Mouse (Mus musculus): ENCODE results near the gene Dscaml1. TPM values are rescaled to one million over a fixed set of nuclear protein-coding genes. Genes with fewer than 3 reads are reported as not detected.

Dscaml1 gene
- total and polyA plus RNA-seq, 2 experiments from 2014 or later: 0.04 to 0.84 TPM

- no peak overlapping the region for H3K4me2 ChIP-seq (ENCODE audit: low read depth, low read length)
- DNase-seq (ENCODE audit: low spot score) (no peak), ATAC-seq (ENCODE audit: insufficient read depth, low read depth) (no peak)
- H3K4me1 ChIP-seq (ENCODE audit: control insufficient read depth, insufficient read depth): no peaks in the 10 kb centered on the region
- H3K27ac ChIP-seq (ENCODE audit: low read depth): no peak overlapping the region
- H3K9ac ChIP-seq (replicated peaks; ENCODE audit: low read depth, low read length): no peak overlapping the region
- H3K27me3 ChIP-seq (ENCODE audit: control insufficient read depth, insufficient read depth, low read length): no peaks in the 10 kb centered on the region; the same call in 1 of the 2 replicates
- 88% methylated on average over 6 of the region's 6 CpGs for WGBS
- no peak for TF ChIP-seq EP300 (IDR thresholded peaks at IDR 0.05; ENCODE audit: low read depth)
- TF ChIP-seq CTCF (IDR thresholded peaks at IDR 0.05; ENCODE audit: low read depth): no peak
- H3K36me3 ChIP-seq (replicated peaks; ENCODE audit: control insufficient read depth, insufficient read depth, low read length): no peaks in the 10 kb centered on the region
- H3K4me3 ChIP-seq (ENCODE audit: low read depth, low read length): no peak overlapping the region
- H3K9me3 ChIP-seq (replicated peaks; ENCODE audit: control insufficient read depth, low read length): no peaks in the 10 kb centered on the region
These were observed 42.5 kb upstream of the Dscaml1 start for GRCm38 (mm10) chr9:45383883-45384282.

- Histone ChIP-seq H3K4me2 (ENCODE audit: low read depth, low read length) (no peak overlapping the region), H3K4me3 (ENCODE audit: low read depth, low read length) (no peak overlapping the region), H3K9ac (replicated peaks; ENCODE audit: low read depth, low read length) (no peak overlapping the region), H3K27ac (ENCODE audit: low read depth) (no peak overlapping the region), H3K36me3 (replicated peaks; ENCODE audit: control insufficient read depth, insufficient read depth, low read length) (no peaks in the 10 kb centered on the region), H3K27me3 (ENCODE audit: control insufficient read depth, insufficient read depth, low read length) (no peaks in the 10 kb centered on the region; the same call in 1 of the 2 replicates), H3K4me1 (ENCODE audit: control insufficient read depth, insufficient read depth) (no peaks in the 10 kb centered on the region), H3K9me3 (replicated peaks; ENCODE audit: control insufficient read depth, low read length) (no peaks in the 10 kb centered on the region)
- TF ChIP-seq CTCF (IDR thresholded peaks at IDR 0.05; ENCODE audit: low read depth) (no peak), EP300 (IDR thresholded peaks at IDR 0.05; ENCODE audit: low read depth) (no peak)
- DNase-seq (ENCODE audit: low spot score) (no peak), ATAC-seq (ENCODE audit: insufficient read depth, low read depth) (no peak)
- WGBS: 74% methylated on average over 5 of the region's 5 CpGs
These were observed 39.7 kb upstream of the Dscaml1 start for GRCm38 (mm10) chr9:45386698-45387097.

- ATAC-seq (ENCODE audit: insufficient read depth, low read depth): peak; percentile 80
- no peak overlapping the region for H3K4me2 ChIP-seq (ENCODE audit: low read depth, low read length)
- H3K9ac ChIP-seq (replicated peaks; ENCODE audit: low read depth, low read length): no peak overlapping the region
- TF ChIP-seq CTCF (IDR thresholded peaks at IDR 0.05; ENCODE audit: low read depth): peak; percentile 99
- TF ChIP-seq EP300 (IDR thresholded peaks at IDR 0.05; ENCODE audit: low read depth): no peak
- H3K36me3 ChIP-seq (replicated peaks; ENCODE audit: control insufficient read depth, insufficient read depth, low read length): no peaks in the 10 kb centered on the region
- no peaks in the 10 kb centered on the region for H3K9me3 ChIP-seq (replicated peaks; ENCODE audit: control insufficient read depth, low read length)
- DNase-seq (ENCODE audit: low spot score): peak; percentile 66
- H3K4me1 ChIP-seq (ENCODE audit: control insufficient read depth, insufficient read depth): no peaks in the 10 kb centered on the region
- H3K4me3 ChIP-seq (ENCODE audit: low read depth, low read length): no peak overlapping the region
- no peak overlapping the region for H3K27ac ChIP-seq (ENCODE audit: low read depth)
- H3K27me3 ChIP-seq (ENCODE audit: control insufficient read depth, insufficient read depth, low read length): no peaks in the 10 kb centered on the region; the same call in 1 of the 2 replicates
- 28% methylated on average over 12 of the region's 12 CpGs for WGBS
These were observed 37.9 kb upstream of the Dscaml1 start for GRCm38 (mm10) chr9:45388385-45388994.

- ATAC-seq (ENCODE audit: insufficient read depth, low read depth) (no peak), DNase-seq (ENCODE audit: low spot score) (no peak)
- Histone ChIP-seq H3K27me3 (ENCODE audit: control insufficient read depth, insufficient read depth, low read length) (no peaks in the 10 kb centered on the region; the same call in 1 of the 2 replicates), H3K9me3 (replicated peaks; ENCODE audit: control insufficient read depth, low read length) (no peaks in the 10 kb centered on the region), H3K27ac (ENCODE audit: low read depth) (no peak overlapping the region), H3K4me3 (ENCODE audit: low read depth, low read length) (no peak overlapping the region), H3K4me1 (ENCODE audit: control insufficient read depth, insufficient read depth) (no peaks in the 10 kb centered on the region), H3K36me3 (replicated peaks; ENCODE audit: control insufficient read depth, insufficient read depth, low read length) (no peaks in the 10 kb centered on the region), H3K9ac (replicated peaks; ENCODE audit: low read depth, low read length) (no peak overlapping the region), H3K4me2 (ENCODE audit: low read depth, low read length) (no peak overlapping the region)
- TF ChIP-seq CTCF (IDR thresholded peaks at IDR 0.05; ENCODE audit: low read depth) (no peak), EP300 (IDR thresholded peaks at IDR 0.05; ENCODE audit: low read depth) (no peak)
- 69% methylated on average over 8 of the region's 8 CpGs for whole genome bisulfite sequencing
These were observed 36.8 kb upstream of the Dscaml1 start for GRCm38 (mm10) chr9:45389596-45389995.

GRCm38 (mm10) chr9:45391299-45391698 is 35.1 kb upstream of the Dscaml1 start:
- H3K27ac ChIP-seq (ENCODE audit: low read depth): no peak overlapping the region
- no peaks in the 10 kb centered on the region for H3K9me3 ChIP-seq (replicated peaks; ENCODE audit: control insufficient read depth, low read length)
- ATAC-seq (ENCODE audit: insufficient read depth, low read depth) (no peak), DNase-seq (ENCODE audit: low spot score) (no peak)
- no peaks in the 10 kb centered on the region for H3K36me3 ChIP-seq (replicated peaks; ENCODE audit: control insufficient read depth, insufficient read depth, low read length)
- WGBS: 78% methylated on average over 7 of the region's 7 CpGs
- H3K9ac ChIP-seq (replicated peaks; ENCODE audit: low read depth, low read length): no peak overlapping the region
- H3K4me2 ChIP-seq (ENCODE audit: low read depth, low read length): no peak overlapping the region
- no peaks in the 10 kb centered on the region for H3K4me1 ChIP-seq (ENCODE audit: control insufficient read depth, insufficient read depth)
- no peak overlapping the region for H3K4me3 ChIP-seq (ENCODE audit: low read depth, low read length)
- TF ChIP-seq EP300 (IDR thresholded peaks at IDR 0.05; ENCODE audit: low read depth): no peak
- TF ChIP-seq CTCF (IDR thresholded peaks at IDR 0.05; ENCODE audit: low read depth): no peak
- no peaks in the 10 kb centered on the region; the same call in 1 of the 2 replicates for H3K27me3 ChIP-seq (ENCODE audit: control insufficient read depth, insufficient read depth, low read length)

- Histone ChIP-seq H3K27ac (ENCODE audit: low read depth) (no peak overlapping the region), H3K4me3 (ENCODE audit: low read depth, low read length) (no peak overlapping the region), H3K9ac (replicated peaks; ENCODE audit: low read depth, low read length) (no peak overlapping the region), H3K4me1 (ENCODE audit: control insufficient read depth, insufficient read depth) (no peaks in the 10 kb centered on the region), H3K36me3 (replicated peaks; ENCODE audit: control insufficient read depth, insufficient read depth, low read length) (no peaks in the 10 kb centered on the region), H3K27me3 (ENCODE audit: control insufficient read depth, insufficient read depth, low read length) (no peaks in the 10 kb centered on the region), H3K9me3 (replicated peaks; ENCODE audit: control insufficient read depth, low read length) (no peaks in the 10 kb centered on the region), H3K4me2 (ENCODE audit: low read depth, low read length) (no peak overlapping the region)
- DNase-seq (ENCODE audit: low spot score) (no peak), ATAC-seq (ENCODE audit: insufficient read depth, low read depth) (no peak)
- WGBS: 81% methylated on average over 6 of the region's 6 CpGs
- TF ChIP-seq EP300 (IDR thresholded peaks at IDR 0.05; ENCODE audit: low read depth): no peak
- TF ChIP-seq CTCF (IDR thresholded peaks at IDR 0.05; ENCODE audit: low read depth): no peak
These were observed 31.2 kb upstream of the Dscaml1 start for GRCm38 (mm10) chr9:45395218-45395617.
